Mouse (Mus musculus): ENCODE results near the gene Spin1. TPM values are rescaled to one million over a fixed set of nuclear protein-coding genes. Genes with fewer than 3 reads are reported as not detected.

Spin1 gene
- polyA plus RNA-seq, 1 experiment, result 14.1 TPM

- TF ChIP-seq CTCF (IDR thresholded peaks at IDR 0.05; ENCODE audit: control insufficient read depth, insufficient read depth, low read length) (no peak), POLR2A (IDR thresholded peaks at IDR 0.05; ENCODE audit: borderline replicate concordance, control insufficient read depth, low read depth, low read length) (no peak)
- Histone ChIP-seq H3K4me1 (ENCODE audit: control insufficient read depth, insufficient read depth, low read length) (peaks cover 4% of the 10 kb centered on the region; the same call in 1 of the 2 replicates), H3K4me3 (replicated peaks; ENCODE audit: control insufficient read depth, low read depth, low read length) (no peak overlapping the region), H3K27ac (ENCODE audit: control insufficient read depth, insufficient read depth, low read depth, low read length, poor library complexity) (no peak overlapping the region)
- 82% methylated on average over 2 of the region's 2 CpGs for WGBS
These were observed 36.5 kb downstream of the Spin1 start for GRCm38 (mm10) chr13:51136996-51137701.

- Histone ChIP-seq H3K4me3 (replicated peaks; ENCODE audit: control insufficient read depth, low read depth, low read length) (no peak overlapping the region), H3K27ac (ENCODE audit: control insufficient read depth, insufficient read depth, low read depth, low read length, poor library complexity) (no peak overlapping the region), H3K4me1 (ENCODE audit: control insufficient read depth, insufficient read depth, low read length) (peaks cover 4% of the 10 kb centered on the region; the same call in 1 of the 2 replicates)
- TF ChIP-seq CTCF (IDR thresholded peaks at IDR 0.05; ENCODE audit: control insufficient read depth, insufficient read depth, low read length), result no peak
- no peak for TF ChIP-seq POLR2A (IDR thresholded peaks at IDR 0.05; ENCODE audit: borderline replicate concordance, control insufficient read depth, low read depth, low read length)
These were observed 37.0 kb downstream of the Spin1 start for GRCm38 (mm10) chr13:51137702-51138031.

GRCm38 (mm10) chr13:51147106-51147505 is 46.4 kb downstream of the Spin1 start:
- Histone ChIP-seq H3K27ac (ENCODE audit: control insufficient read depth, insufficient read depth, low read depth, low read length, poor library complexity) (no peak overlapping the region), H3K4me1 (ENCODE audit: control insufficient read depth, insufficient read depth, low read length) (no peaks in the 10 kb centered on the region), H3K4me3 (replicated peaks; ENCODE audit: control insufficient read depth, low read depth, low read length) (no peak overlapping the region)
- 80% methylated on average over 1 of the region's 1 CpGs for WGBS
- TF ChIP-seq CTCF (IDR thresholded peaks at IDR 0.05; ENCODE audit: control insufficient read depth, insufficient read depth, low read length) (no peak), POLR2A (IDR thresholded peaks at IDR 0.05; ENCODE audit: borderline replicate concordance, control insufficient read depth, low read depth, low read length) (no peak)

- WGBS, result 93% methylated on average over 4 of the region's 4 CpGs
- Histone ChIP-seq H3K4me3 (replicated peaks; ENCODE audit: control insufficient read depth, low read depth, low read length) (no peak overlapping the region), H3K27ac (ENCODE audit: control insufficient read depth, insufficient read depth, low read depth, low read length, poor library complexity) (no peak overlapping the region), H3K4me1 (ENCODE audit: control insufficient read depth, insufficient read depth, low read length) (no peaks in the 10 kb centered on the region; the same call in 1 of the 2 replicates)
- no peak for TF ChIP-seq CTCF (IDR thresholded peaks at IDR 0.05; ENCODE audit: control insufficient read depth, insufficient read depth, low read length)
- TF ChIP-seq POLR2A (IDR thresholded peaks at IDR 0.05; ENCODE audit: borderline replicate concordance, control insufficient read depth, low read depth, low read length), result no peak
These were observed 52.4 kb downstream of the Spin1 start for GRCm38 (mm10) chr13:51152966-51153669.

- no peak for TF ChIP-seq POLR2A (IDR thresholded peaks at IDR 0.05; ENCODE audit: borderline replicate concordance, control insufficient read depth, low read depth, low read length)
- no peak for TF ChIP-seq CTCF (IDR thresholded peaks at IDR 0.05; ENCODE audit: control insufficient read depth, insufficient read depth, low read length)
- no peak overlapping the region for H3K27ac ChIP-seq (ENCODE audit: control insufficient read depth, insufficient read depth, low read depth, low read length, poor library complexity)
- no peak overlapping the region for H3K4me3 ChIP-seq (replicated peaks; ENCODE audit: control insufficient read depth, low read depth, low read length)
- 88% methylated on average over 4 of the region's 4 CpGs for WGBS
- no peaks in the 10 kb centered on the region; the same call in 1 of the 2 replicates for H3K4me1 ChIP-seq (ENCODE audit: control insufficient read depth, insufficient read depth, low read length)
These were observed 53.0 kb downstream of the Spin1 start for GRCm38 (mm10) chr13:51153670-51154030.

GRCm38 (mm10) chr13:51155178-51156013 is 54.7 kb downstream of the Spin1 start:
- TF ChIP-seq CTCF (IDR thresholded peaks at IDR 0.05; ENCODE audit: control insufficient read depth, insufficient read depth, low read length) (no peak), POLR2A (IDR thresholded peaks at IDR 0.05; ENCODE audit: borderline replicate concordance, control insufficient read depth, low read depth, low read length) (no peak)
- H3K4me3 ChIP-seq (replicated peaks; ENCODE audit: control insufficient read depth, low read depth, low read length), result no peak overlapping the region
- 90% methylated on average over 15 of the region's 15 CpGs for WGBS
- H3K27ac ChIP-seq (ENCODE audit: control insufficient read depth, insufficient read depth, low read depth, low read length, poor library complexity), result no peak overlapping the region
- H3K4me1 ChIP-seq (ENCODE audit: control insufficient read depth, insufficient read depth, low read length), result no peaks in the 10 kb centered on the region; the same call in 1 of the 2 replicates

GRCm38 (mm10) chr13:51156014-51156386 is 55.3 kb downstream of the Spin1 start:
- H3K4me3 ChIP-seq (replicated peaks; ENCODE audit: control insufficient read depth, low read depth, low read length), result no peak overlapping the region
- H3K4me1 ChIP-seq (ENCODE audit: control insufficient read depth, insufficient read depth, low read length), result no peaks in the 10 kb centered on the region; the same call in 1 of the 2 replicates
- no peak overlapping the region for H3K27ac ChIP-seq (ENCODE audit: control insufficient read depth, insufficient read depth, low read depth, low read length, poor library complexity)
- TF ChIP-seq POLR2A (IDR thresholded peaks at IDR 0.05; ENCODE audit: borderline replicate concordance, control insufficient read depth, low read depth, low read length) (no peak), CTCF (IDR thresholded peaks at IDR 0.05; ENCODE audit: control insufficient read depth, insufficient read depth, low read length) (no peak)
- WGBS, result 85% methylated on average over 6 of the region's 6 CpGs

GRCm38 (mm10) chr13:51157291-51157690 is 56.6 kb downstream of the Spin1 start:
- Histone ChIP-seq H3K4me1 (ENCODE audit: control insufficient read depth, insufficient read depth, low read length) (peaks cover under 1% of the 10 kb centered on the region; the same call in 1 of the 2 replicates), H3K4me3 (replicated peaks; ENCODE audit: control insufficient read depth, low read depth, low read length) (no peak overlapping the region), H3K27ac (ENCODE audit: control insufficient read depth, insufficient read depth, low read depth, low read length, poor library complexity) (no peak overlapping the region)
- TF ChIP-seq POLR2A (IDR thresholded peaks at IDR 0.05; ENCODE audit: borderline replicate concordance, control insufficient read depth, low read depth, low read length) (no peak), CTCF (IDR thresholded peaks at IDR 0.05; ENCODE audit: control insufficient read depth, insufficient read depth, low read length) (no peak)
- 8% methylated on average over 3 of the region's 3 CpGs for WGBS

Data from bone marrow, adult 2 months (tissue).